Mouse (Mus musculus) left cerebral cortex, adult 9 months (tissue): ENCODE results near the gene Zfp13.
"Not testable (repeated sequence)": the region's sequence is repeated elsewhere in the genome, so short reads cannot be mapped to it uniquely, and the experiment has no call there.

Experiments used
- DNase-seq, 2 experiments: peaks; one replicate each; pipeline ENCODE4 v3.0.0; 2022; ENCODE audit warnings: low spot score in 2 of 2

Gene Zfp13

GRCm38 (mm10) chr17:23598582-23599552 is at the start of gene Zfp13:
TSS of gene Zfp13 (minus strand) at chr17:23599487.
- peak; percentile 56 to 75 for DNase-seq

- DNase-seq: no peak
Measured at GRCm38 (mm10) chr17:23645894-23646293, 46.6 kb upstream of the Zfp13 start.

- no peak for DNase-seq
Measured at GRCm38 (mm10) chr17:23644613-23645495, 45.6 kb upstream of the Zfp13 start, which contains the start of gene Mmp25. TSS of gene Mmp25 (minus strand) at chr17:23645277.

GRCm38 (mm10) chr17:23631241-23631640 is 32.0 kb upstream of the Zfp13 start:
- DNase-seq: no peak

- peak; percentile 40 to 89 for DNase-seq
Measured at GRCm38 (mm10) chr17:23630195-23631020, 31.1 kb upstream of the Zfp13 start.

GRCm38 (mm10) chr17:23627813-23628212 is 28.5 kb upstream of the Zfp13 start:
- no peak for DNase-seq

GRCm38 (mm10) chr17:23620351-23620750 is 21.1 kb upstream of the Zfp13 start:
- DNase-seq: no peak

DNA sequence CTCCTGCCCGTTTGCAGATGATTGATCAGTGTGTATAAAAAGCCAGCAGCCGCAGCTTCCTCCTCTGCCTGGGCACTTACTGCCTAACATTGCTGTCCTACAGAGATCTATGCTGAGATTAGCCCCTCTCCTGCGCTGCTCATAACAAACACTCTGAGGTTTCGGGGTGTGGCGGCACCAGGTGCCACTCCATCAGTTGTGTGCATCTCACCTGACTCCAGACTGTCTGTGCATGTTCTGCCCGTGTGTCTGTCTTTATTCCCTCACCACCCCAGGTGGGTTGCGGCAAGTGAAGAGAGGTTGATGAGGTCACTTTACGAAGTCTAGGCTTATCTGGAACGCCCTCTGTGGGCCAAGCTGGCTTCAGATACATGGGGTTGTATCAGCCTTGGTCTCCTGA is 17.8 kb upstream of the Zfp13 start:
- DNase-seq: no peak

GRCm38 (mm10) chr17:23610361-23610800 is 11.1 kb upstream of the Zfp13 start:
- no peak for DNase-seq

- no peak for DNase-seq
Measured at GRCm38 (mm10) chr17:23609612-23610011, 10.3 kb upstream of the Zfp13 start.

- DNase-seq: no peak
Measured at GRCm38 (mm10) chr17:23605220-23605619, 5.9 kb upstream of the Zfp13 start.

DNA sequence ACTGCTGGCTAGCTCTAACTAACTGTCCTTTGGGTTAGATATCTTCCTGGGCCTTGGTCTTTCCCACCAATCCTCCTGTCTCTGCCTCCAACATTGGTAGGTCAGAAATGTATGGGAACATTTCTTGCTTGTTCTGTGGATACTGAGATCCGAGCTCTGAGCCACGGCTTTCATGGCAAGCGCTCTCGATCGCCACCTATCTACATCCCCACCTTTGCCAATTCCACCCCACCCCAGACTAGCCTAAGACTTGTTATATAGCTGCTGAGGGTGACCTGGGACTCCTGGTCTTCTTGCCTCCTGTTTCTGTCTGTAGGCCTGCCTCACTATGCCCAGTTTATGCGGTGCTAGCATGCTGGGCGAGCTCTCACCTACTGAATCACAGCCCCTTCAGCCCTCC is 5.1 kb upstream of the Zfp13 start:
- DNase-seq: no peak

DNA sequence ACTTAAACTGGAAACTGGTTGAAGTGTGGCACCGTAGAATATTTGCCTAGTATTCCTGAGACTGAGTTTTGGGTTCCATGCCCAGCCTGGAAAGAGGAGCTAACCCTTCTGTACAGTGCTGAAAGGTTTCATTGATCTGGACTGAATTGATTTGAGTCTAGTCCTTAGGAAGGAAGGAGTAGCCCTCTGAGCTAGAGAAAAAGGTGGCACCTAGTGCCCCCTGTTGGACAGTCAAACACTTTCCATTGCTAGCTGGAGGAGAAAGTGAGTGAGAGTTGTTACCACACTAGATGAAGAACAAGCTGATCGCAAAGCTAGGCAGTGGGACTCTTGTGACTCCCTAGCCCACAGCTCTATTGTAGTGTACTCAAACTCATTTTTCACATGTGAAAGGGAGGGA is 4.3 kb upstream of the Zfp13 start:
- DNase-seq: no peak

- DNase-seq: no peak
Measured at GRCm38 (mm10) chr17:23603077-23603476, 3.8 kb upstream of the Zfp13 start.

DNA sequence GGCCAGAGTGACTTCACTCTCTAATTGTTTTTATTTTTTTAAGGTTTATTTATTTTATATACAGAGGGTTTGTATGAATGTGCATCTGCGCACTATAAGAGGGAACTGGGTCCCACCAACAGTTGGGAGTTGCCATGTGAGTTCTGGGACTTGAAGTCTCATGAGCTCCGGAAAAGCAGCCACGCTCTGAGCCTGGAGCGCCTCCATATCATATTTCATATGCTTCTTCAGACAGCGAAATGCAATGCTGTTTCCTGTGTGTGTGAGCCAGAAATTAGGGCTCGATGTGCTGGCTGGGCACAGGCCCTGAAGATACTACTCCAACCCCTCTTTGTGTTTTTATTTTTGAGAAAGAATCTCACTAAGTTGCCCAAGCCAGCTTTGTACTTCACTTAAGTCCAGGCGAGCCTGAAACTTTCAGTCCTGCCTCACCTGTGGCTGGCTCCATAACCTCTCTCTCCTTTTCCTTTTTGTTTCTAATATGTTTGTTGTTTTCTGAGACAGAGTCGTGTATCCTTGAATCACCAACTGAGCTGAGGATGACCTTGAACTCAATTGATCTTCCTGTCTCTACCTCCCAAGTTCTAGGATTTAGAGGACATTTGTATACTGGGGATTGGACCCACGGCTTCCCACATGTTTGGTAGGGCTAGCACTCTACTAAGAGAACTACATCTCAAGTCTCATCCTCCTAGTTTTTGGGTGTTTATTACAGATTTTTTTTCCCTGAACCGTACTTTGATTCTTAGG is 2.7 kb upstream of the Zfp13 start:
- no peak for DNase-seq

DNA sequence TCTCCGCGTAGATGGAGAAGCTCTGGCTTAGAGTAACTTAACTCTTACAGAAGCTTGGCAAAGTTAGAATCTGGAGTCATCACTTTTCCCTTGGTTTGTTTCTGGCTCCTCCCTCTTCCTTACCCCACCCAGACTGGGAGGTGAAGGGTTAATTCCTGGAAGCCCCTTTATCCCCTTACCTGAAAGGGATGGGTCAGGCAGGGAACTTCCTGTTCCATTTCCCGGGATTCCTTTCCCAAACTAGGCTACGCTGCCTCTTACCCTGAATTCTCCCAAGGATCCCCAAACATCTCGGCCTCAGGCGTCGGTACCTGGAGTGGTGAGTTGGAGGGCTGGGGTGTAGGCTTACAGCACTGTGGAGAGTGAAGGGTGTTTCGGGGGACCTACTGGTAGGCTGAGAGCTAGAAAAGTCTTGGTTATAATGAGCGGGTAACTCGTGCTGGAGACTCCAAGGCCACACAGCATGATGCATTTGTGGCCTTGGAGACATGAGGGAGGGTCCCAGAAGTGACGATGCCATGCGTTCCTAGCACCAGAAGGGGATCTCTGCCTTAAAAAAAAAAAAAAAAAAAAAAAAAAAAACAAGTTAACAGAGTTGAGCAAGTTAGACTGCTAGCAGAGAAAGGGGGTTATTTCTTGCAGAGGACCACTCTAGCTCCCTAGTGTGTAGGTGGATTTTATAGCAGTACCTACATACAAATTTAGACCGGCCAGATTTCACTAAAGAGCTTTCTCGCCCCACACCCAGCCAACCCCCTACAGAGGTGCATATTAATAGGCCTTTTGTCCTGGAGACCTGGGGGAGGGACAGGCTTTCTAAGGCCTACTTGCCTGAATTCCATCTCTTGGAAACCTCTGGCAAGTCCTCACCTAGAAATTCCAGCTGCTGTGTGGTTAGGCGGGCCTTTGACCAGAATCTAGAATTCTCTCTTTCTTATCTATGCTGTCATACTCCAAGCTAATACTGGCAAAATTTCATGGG is 1.6 kb upstream of the Zfp13 start, which contains the start of gene Zscan10:
Gene Zscan10 (plus strand): TSS at position 216 of the 982 bp plus-strand sequence.
- no peak for DNase-seq

DNA sequence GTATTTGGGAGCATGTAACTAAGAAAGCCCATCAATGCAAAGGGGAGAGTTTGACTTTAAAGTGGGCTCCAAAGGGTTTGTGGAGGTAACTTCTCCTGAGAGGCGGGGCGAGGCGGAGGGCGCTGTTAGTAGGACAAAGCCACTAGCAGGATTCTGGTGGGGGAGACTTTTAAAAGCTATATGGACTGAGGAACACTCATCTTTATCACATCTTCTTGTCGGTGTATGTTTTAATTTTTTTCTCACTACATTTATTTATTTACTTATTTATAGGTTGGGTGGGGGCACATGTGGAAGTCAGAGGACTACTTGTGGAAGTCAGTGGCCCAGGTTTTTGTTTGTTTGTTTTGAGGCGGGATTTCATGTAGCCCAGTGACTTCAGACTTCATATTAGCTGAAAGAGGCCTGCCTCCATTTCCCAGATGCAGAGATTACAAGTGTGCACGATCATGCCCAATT is 347 bp upstream of the Zfp13 start:
- DNase-seq: no peak

GRCm38 (mm10) chr17:23595139-23595538 is 4.1 kb downstream of the Zfp13 start:
- DNase-seq: not testable (repeated sequence)

GRCm38 (mm10) chr17:23592926-23593300 is 6.4 kb downstream of the Zfp13 start:
- no peak for DNase-seq
